Mouse (Mus musculus): ENCODE measurements around the gene Rad23a. TPM values are rescaled to one million over a fixed set of nuclear protein-coding genes. Genes with fewer than 3 reads are reported as not detected.

The Rad23a gene
- polyA plus RNA-seq, 1 experiment from 2014 or later: 87.7 TPM

- Histone ChIP-seq H3K9ac (ENCODE audit: low read length) (no peak overlapping the region), H3K27ac (ENCODE audit: low read depth, low read length) (no peak overlapping the region), H3K4me1 (ENCODE audit: control insufficient read depth, insufficient read depth, low read length) (no peaks in the 10 kb centered on the region), H3K4me2 (no peak overlapping the region), H3K36me3 (ENCODE audit: control insufficient read depth, insufficient read depth, low read length) (no peaks in the 10 kb centered on the region), H3K4me3 (ENCODE audit: low read depth, low read length) (no peak overlapping the region), H3K9me3 (ENCODE audit: control insufficient read depth, low read length) (no peaks in the 10 kb centered on the region), H3K27me3 (ENCODE audit: control insufficient read depth, insufficient read depth, low read length) (peaks cover 98% of the 10 kb centered on the region)
- peak; percentile 93 for DNase-seq (ENCODE audit: low spot score, missing footprints)
- WGBS: 3% methylated on average over 11 of the region's 11 CpGs
- no peak for ATAC-seq (ENCODE audit: low FRiP score)
Measured at GRCm38 (mm10) chr8:84786801-84787467, 53.5 kb downstream of the Rad23a start.

- Histone ChIP-seq H3K27ac (ENCODE audit: low read depth, low read length) (no peak overlapping the region), H3K4me2 (no peak overlapping the region)
Measured at GRCm38 (mm10) chr8:84785756-84786677, 54.4 kb downstream of the Rad23a start.

GRCm38 (mm10) chr8:84785506-84785755, 55.0 kb downstream of the Rad23a start:
- Histone ChIP-seq H3K27ac (ENCODE audit: low read depth, low read length) (no peak overlapping the region), H3K9me3 (ENCODE audit: control insufficient read depth, low read length) (no peaks in the 10 kb centered on the region), H3K4me3 (ENCODE audit: low read depth, low read length) (no peak overlapping the region), H3K4me2 (no peak overlapping the region), H3K36me3 (ENCODE audit: control insufficient read depth, insufficient read depth, low read length) (no peaks in the 10 kb centered on the region), H3K9ac (ENCODE audit: low read length) (no peak overlapping the region), H3K4me1 (ENCODE audit: control insufficient read depth, insufficient read depth, low read length) (no peaks in the 10 kb centered on the region), H3K27me3 (ENCODE audit: control insufficient read depth, insufficient read depth, low read length) (peaks cover 100% of the 10 kb centered on the region)
- ATAC-seq (ENCODE audit: low FRiP score): no peak
- DNase-seq (ENCODE audit: low spot score, missing footprints): peak; percentile 91
- 0% methylated on average over 11 of the region's 11 CpGs for WGBS

More at GRCm38 (mm10) chr8:84785756-84786677, 54.4 kb downstream of the Rad23a start:
- Histone ChIP-seq H3K27me3 (ENCODE audit: control insufficient read depth, insufficient read depth, low read length) (peaks cover 100% of the 10 kb centered on the region), H3K9me3 (ENCODE audit: control insufficient read depth, low read length) (no peaks in the 10 kb centered on the region), H3K4me1 (ENCODE audit: control insufficient read depth, insufficient read depth, low read length) (no peaks in the 10 kb centered on the region), H3K36me3 (ENCODE audit: control insufficient read depth, insufficient read depth, low read length) (no peaks in the 10 kb centered on the region), H3K4me3 (ENCODE audit: low read depth, low read length) (no peak overlapping the region), H3K9ac (ENCODE audit: low read length) (no peak overlapping the region)
- WGBS: 1% methylated on average over 38 of the region's 38 CpGs
- peak; percentile 93 for DNase-seq (ENCODE audit: low spot score, missing footprints)
- ATAC-seq (ENCODE audit: low FRiP score): no peak

- H3K9ac ChIP-seq (ENCODE audit: low read length): no peak overlapping the region
- H3K36me3 ChIP-seq (ENCODE audit: control insufficient read depth, insufficient read depth, low read length): no peaks in the 10 kb centered on the region
- H3K4me3 ChIP-seq (ENCODE audit: low read depth, low read length): no peak overlapping the region
- DNase-seq (ENCODE audit: low spot score, missing footprints) (peak; percentile 95), ATAC-seq (ENCODE audit: low FRiP score) (0 out of 2 replicates have a peak, but pooled peaks have one; percentile 16)
- H3K4me2 ChIP-seq: no peak overlapping the region
- H3K4me1 ChIP-seq (ENCODE audit: control insufficient read depth, insufficient read depth, low read length): no peaks in the 10 kb centered on the region
- peaks cover 100% of the 10 kb centered on the region for H3K27me3 ChIP-seq (ENCODE audit: control insufficient read depth, insufficient read depth, low read length)
- H3K27ac ChIP-seq (ENCODE audit: low read depth, low read length): no peak overlapping the region
- under 1% methylated on average over 48 of the region's 48 CpGs for WGBS
- H3K9me3 ChIP-seq (ENCODE audit: control insufficient read depth, low read length): no peaks in the 10 kb centered on the region
Measured at GRCm38 (mm10) chr8:84784681-84785505, 55.6 kb downstream of the Rad23a start.

Small RNAs within 50 kb of the gene (microRNA-seq; reads per million reads assigned to microRNA genes)
- gene Mir7069: 4.7 reads per million, percentile 22 among the genes with 10 or more reads in this experiment

Other genes with a start within 250 kb of the Rad23a start
- 49.9 and 52.9 TPM in 2 replicates for gene Ier2, start 177.8 kb downstream of the Rad23a start, polyA plus RNA-seq (2014; fragmentation: Nextera tagmentation; extraction: Ambion mirVana)
- 39.9 and 45.6 TPM in 2 replicates for gene Trmt1, start 154.4 kb downstream of the Rad23a start, polyA plus RNA-seq (2014; fragmentation: Nextera tagmentation; extraction: Ambion mirVana)
- gene Nacc1, start 152.8 kb downstream of the Rad23a start, polyA plus RNA-seq (2014; fragmentation: Nextera tagmentation; extraction: Ambion mirVana): 18.6 and 21.4 TPM in 2 replicates
- gene Lyl1, start 139.2 kb downstream of the Rad23a start, polyA plus RNA-seq (2014; fragmentation: Nextera tagmentation; extraction: Ambion mirVana): 5.1 and 6.5 TPM in 2 replicates
- 1.6 and 1.9 TPM in 2 replicates for gene G430095P16Rik, start 117.7 kb downstream of the Rad23a start, polyA plus RNA-seq (2014; fragmentation: Nextera tagmentation; extraction: Ambion mirVana)
- 2.2 and 2.5 TPM in 2 replicates for gene Nfix, start 40.3 kb downstream of the Rad23a start, polyA plus RNA-seq (2014; fragmentation: Nextera tagmentation; extraction: Ambion mirVana)
- gene Dand5, start 17.8 kb downstream of the Rad23a start, polyA plus RNA-seq (2014; fragmentation: Nextera tagmentation; extraction: Ambion mirVana): 3.9 and 4.6 TPM in 2 replicates
- 37.3 and 37.8 TPM in 2 replicates for gene Gadd45gip1, start 9.1 kb downstream of the Rad23a start, polyA plus RNA-seq (2014; fragmentation: Nextera tagmentation; extraction: Ambion mirVana)
- 708 and 747 TPM in 2 replicates for gene Calr, start 6.3 kb upstream of the Rad23a start, polyA plus RNA-seq (2014; fragmentation: Nextera tagmentation; extraction: Ambion mirVana)
- 77.4 and 84.4 TPM in 2 replicates for gene Farsa, start 16.3 kb upstream of the Rad23a start, polyA plus RNA-seq (2014; fragmentation: Nextera tagmentation; extraction: Ambion mirVana)
- gene Syce2, start 31.4 kb upstream of the Rad23a start, polyA plus RNA-seq (2014; fragmentation: Nextera tagmentation; extraction: Ambion mirVana): 53.2 and 58.8 TPM in 2 replicates
- gene Gcdh, start 53.3 kb upstream of the Rad23a start, polyA plus RNA-seq (2014; fragmentation: Nextera tagmentation; extraction: Ambion mirVana): 24.6 and 31.8 TPM in 2 replicates
- gene Klf1, start 61.3 kb upstream of the Rad23a start, polyA plus RNA-seq (2014; fragmentation: Nextera tagmentation; extraction: Ambion mirVana): 13.7 and 14.4 TPM in 2 replicates
- gene Dnase2a, start 67.9 kb upstream of the Rad23a start, polyA plus RNA-seq (2014; fragmentation: Nextera tagmentation; extraction: Ambion mirVana): 4.3 and 4.6 TPM in 2 replicates
- 8.8 and 10.2 TPM in 2 replicates for gene Mast1, start 96.7 kb upstream of the Rad23a start, polyA plus RNA-seq (2014; fragmentation: Nextera tagmentation; extraction: Ambion mirVana)
- 0.15 TPM in 1 of 2 replicates, not detected in the other for gene Rtbdn, start 106.3 kb upstream of the Rad23a start, polyA plus RNA-seq (2014; fragmentation: Nextera tagmentation; extraction: Ambion mirVana)
- gene Gm49661, start 128.8 kb upstream of the Rad23a start, polyA plus RNA-seq (2014; fragmentation: Nextera tagmentation; extraction: Ambion mirVana): not detected in 2 replicates
- 1,298 and 1,349 TPM in 2 replicates for gene Prdx2, start 128.9 kb upstream of the Rad23a start, polyA plus RNA-seq (2014; fragmentation: Nextera tagmentation; extraction: Ambion mirVana)
- gene Rnaseh2a, start 129.1 kb upstream of the Rad23a start, polyA plus RNA-seq (2014; fragmentation: Nextera tagmentation; extraction: Ambion mirVana): 113 and 121 TPM in 2 replicates
- gene Junb, start 138.1 kb upstream of the Rad23a start, polyA plus RNA-seq (2014; fragmentation: Nextera tagmentation; extraction: Ambion mirVana): 3.4 and 4.5 TPM in 2 replicates
- 11.4 and 11.8 TPM in 2 replicates for gene Hook2, start 149.9 kb upstream of the Rad23a start, polyA plus RNA-seq (2014; fragmentation: Nextera tagmentation; extraction: Ambion mirVana)
- gene Best2, start 173.9 kb upstream of the Rad23a start, polyA plus RNA-seq (2014; fragmentation: Nextera tagmentation; extraction: Ambion mirVana): not detected in 2 replicates
- gene Asna1, start 184.6 kb upstream of the Rad23a start, polyA plus RNA-seq (2014; fragmentation: Nextera tagmentation; extraction: Ambion mirVana): 129 TPM in 2 replicates
- gene Trir, start 186.2 kb upstream of the Rad23a start, polyA plus RNA-seq (2014; fragmentation: Nextera tagmentation; extraction: Ambion mirVana): 164 and 180 TPM in 2 replicates
- gene Tnpo2, start 196.2 kb upstream of the Rad23a start, polyA plus RNA-seq (2014; fragmentation: Nextera tagmentation; extraction: Ambion mirVana): 19.5 and 19.9 TPM in 2 replicates
- 22.4 and 25.8 TPM in 2 replicates for gene Fbxw9, start 219.4 kb upstream of the Rad23a start, polyA plus RNA-seq (2014; fragmentation: Nextera tagmentation; extraction: Ambion mirVana)
- gene Gm5741, start 227.3 kb upstream of the Rad23a start, polyA plus RNA-seq (2014; fragmentation: Nextera tagmentation; extraction: Ambion mirVana): 0.53 TPM in 1 of 2 replicates, not detected in the other
- 65.5 and 66.8 TPM in 2 replicates for gene Dhps, start 231.1 kb upstream of the Rad23a start, polyA plus RNA-seq (2014; fragmentation: Nextera tagmentation; extraction: Ambion mirVana)
- 120 and 135 TPM in 2 replicates for gene Wdr83os, start 240.1 kb upstream of the Rad23a start, polyA plus RNA-seq (2014; fragmentation: Nextera tagmentation; extraction: Ambion mirVana)
- 54.3 and 56.1 TPM in 2 replicates for gene Wdr83, start 240.6 kb upstream of the Rad23a start, polyA plus RNA-seq (2014; fragmentation: Nextera tagmentation; extraction: Ambion mirVana)
- 15.7 and 16.9 TPM in 2 replicates for gene Man2b1, start 242.6 kb upstream of the Rad23a start, polyA plus RNA-seq (2014; fragmentation: Nextera tagmentation; extraction: Ambion mirVana)